12 mouse cellular contexts compared by ENCODE assay signal in genomic region chr14:80979475-80979874, GRCm38 (mm10).
DNase-seq lines count a peak whose midpoint lies in the region; ATAC-seq and TF ChIP-seq lines count a peak whose summit lies in the region.
"Had no signal": no experiment of that assay in that cellular context is flagged by ENCODE, and none has a peak within 500 bp of the region (broad histone marks: within the 10 kb centered on the region; RNA-seq: fewer than 3 reads in every experiment).

No protein-coding gene starts in this region.

- H3K4me2 ChIP-seq in hindbrain, embryonic 11.5 days (replicated peaks; ENCODE audit: low read depth, low read length) = no peak overlapping the region
- H3K4me2 ChIP-seq in hindbrain, embryonic 12.5 days (replicated peaks) = no peak overlapping the region
- H3K4me2 ChIP-seq in midbrain, embryonic 16.5 days (ENCODE audit: low read length) = no peak overlapping the region
- H3K4me2 ChIP-seq in midbrain, embryonic 13.5 days (replicated peaks) = no peak overlapping the region
- H3K4me2 ChIP-seq in neural tube, embryonic 14.5 days (ENCODE audit: low read depth, low read length) = no peak overlapping the region
- H3K4me2 ChIP-seq in forebrain, embryonic 14.5 days (ENCODE audit: low read length) = no peak overlapping the region

- H3K27ac ChIP-seq in hindbrain, embryonic 11.5 days (ENCODE audit: low read depth, low read length) = no peak overlapping the region
- H3K27ac ChIP-seq in hindbrain, embryonic 12.5 days = no peak overlapping the region
- H3K27ac ChIP-seq in midbrain, embryonic 16.5 days (ENCODE audit: low read length) = no peak overlapping the region
- no peak overlapping the region for H3K27ac ChIP-seq in midbrain, embryonic 13.5 days
- H3K27ac ChIP-seq in neural tube, embryonic 14.5 days (ENCODE audit: low read depth, low read length) = no peak overlapping the region
- no peak overlapping the region for H3K27ac ChIP-seq in forebrain, embryonic 14.5 days (ENCODE audit: low read depth, low read length)
- H3K27ac ChIP-seq: forebrain, embryonic 10.5 days had no signal

- TF ChIP-seq CTCF in brain, embryonic 14.5 days (IDR thresholded peaks at IDR 0.05; ENCODE audit: borderline replicate concordance, extremely low read depth, insufficient read depth, insufficient read length) = no peak

- no peak overlapping the region for H3K4me3 ChIP-seq in hindbrain, embryonic 11.5 days (ENCODE audit: low read depth, low read length)
- no peak overlapping the region for H3K4me3 ChIP-seq in hindbrain, embryonic 12.5 days
- no peak overlapping the region for H3K4me3 ChIP-seq in midbrain, embryonic 16.5 days (ENCODE audit: low read depth, low read length)
- no peak overlapping the region for H3K4me3 ChIP-seq in midbrain, embryonic 13.5 days (replicated peaks)
- H3K4me3 ChIP-seq in neural tube, embryonic 14.5 days (ENCODE audit: low read depth, low read length) = no peak overlapping the region
- H3K4me3 ChIP-seq in forebrain, embryonic 14.5 days (ENCODE audit: low read depth, low read length) = no peak overlapping the region
- H3K4me3 ChIP-seq: forebrain, embryonic 10.5 days; myocyte had no signal

- peak; percentile 12 for DNase-seq in hindbrain, embryonic 11.5 days (ENCODE audit: low spot score)
- peak; percentile 39 for DNase-seq in brain, embryonic 14.5 days (ENCODE audit: low read depth)
- no peak for DNase-seq in forebrain, embryonic 14.5 days (ENCODE audit: low spot score)
- DNase-seq: gastrocnemius, postnatal 10 days; kidney, adult 8-10 months; lung, postnatal 4 days had no signal

- no peak for ATAC-seq in hindbrain, embryonic 11.5 days (ENCODE audit: low FRiP score)
- ATAC-seq in hindbrain, embryonic 12.5 days (ENCODE audit: low FRiP score) = no peak
- no peak for ATAC-seq in midbrain, embryonic 16.5 days
- no peak for ATAC-seq in midbrain, embryonic 13.5 days
- peak; percentile 41; the same call in 1 of the 2 replicates for ATAC-seq in neural tube, embryonic 14.5 days (ENCODE audit: low read depth)
- ATAC-seq in forebrain, embryonic 14.5 days = no peak

- H3K4me1 ChIP-seq in hindbrain, embryonic 11.5 days (replicated peaks; ENCODE audit: control insufficient read depth, insufficient read depth, low read length) = no peaks in the 10 kb centered on the region
- 0 out of 2 replicates have a peak, but pooled peaks cover 3% of the 10 kb centered on the region for H3K4me1 ChIP-seq in hindbrain, embryonic 12.5 days
- H3K4me1 ChIP-seq in midbrain, embryonic 16.5 days (ENCODE audit: control insufficient read depth, insufficient read depth, low read length) = no peaks in the 10 kb centered on the region
- no peaks in the 10 kb centered on the region for H3K4me1 ChIP-seq in midbrain, embryonic 13.5 days (replicated peaks)
- no peaks in the 10 kb centered on the region for H3K4me1 ChIP-seq in neural tube, embryonic 14.5 days (ENCODE audit: control insufficient read depth, insufficient read depth, low read length)
- no peaks in the 10 kb centered on the region for H3K4me1 ChIP-seq in forebrain, embryonic 14.5 days (ENCODE audit: control insufficient read depth, insufficient read depth, low read length)

- no peak overlapping the region for H3K9ac ChIP-seq in hindbrain, embryonic 11.5 days (ENCODE audit: low read depth, low read length)
- no peak overlapping the region for H3K9ac ChIP-seq in hindbrain, embryonic 12.5 days
- 0 out of 2 replicates have a peak overlapping the region, but pooled peaks have one; percentile 14 for H3K9ac ChIP-seq in midbrain, embryonic 16.5 days (ENCODE audit: low read depth, low read length)
- H3K9ac ChIP-seq in midbrain, embryonic 13.5 days (replicated peaks) = no peak overlapping the region
- no peak overlapping the region for H3K9ac ChIP-seq in neural tube, embryonic 14.5 days (replicated peaks; ENCODE audit: low read depth, low read length)
- no peak overlapping the region for H3K9ac ChIP-seq in forebrain, embryonic 14.5 days (ENCODE audit: low read length)

- no peaks in the 10 kb centered on the region for H3K9me3 ChIP-seq in hindbrain, embryonic 11.5 days (ENCODE audit: control insufficient read depth, low read length)
- H3K9me3 ChIP-seq in hindbrain, embryonic 12.5 days (replicated peaks) = no peaks in the 10 kb centered on the region
- H3K9me3 ChIP-seq in midbrain, embryonic 16.5 days (replicated peaks; ENCODE audit: control insufficient read depth, low read length, poor library complexity, severe bottlenecking) = no peaks in the 10 kb centered on the region
- H3K9me3 ChIP-seq in midbrain, embryonic 13.5 days = no peaks in the 10 kb centered on the region
- no peaks in the 10 kb centered on the region for H3K9me3 ChIP-seq in neural tube, embryonic 14.5 days (ENCODE audit: control insufficient read depth, low read length)
- H3K9me3 ChIP-seq in forebrain, embryonic 14.5 days (replicated peaks; ENCODE audit: control insufficient read depth, low read length) = no peaks in the 10 kb centered on the region
- H3K9me3 ChIP-seq: forebrain, embryonic 10.5 days had no signal

- H3K27me3 ChIP-seq in hindbrain, embryonic 11.5 days (ENCODE audit: control insufficient read depth, insufficient read depth, low read length) = no peaks in the 10 kb centered on the region
- H3K27me3 ChIP-seq in hindbrain, embryonic 12.5 days = no peaks in the 10 kb centered on the region
- H3K27me3 ChIP-seq in midbrain, embryonic 16.5 days (ENCODE audit: control insufficient read depth, insufficient read depth, low read depth, low read length) = no peaks in the 10 kb centered on the region
- no peaks in the 10 kb centered on the region for H3K27me3 ChIP-seq in midbrain, embryonic 13.5 days
- no peaks in the 10 kb centered on the region for H3K27me3 ChIP-seq in neural tube, embryonic 14.5 days (ENCODE audit: control insufficient read depth, insufficient read depth, low read length)
- H3K27me3 ChIP-seq in forebrain, embryonic 14.5 days (replicated peaks; ENCODE audit: control insufficient read depth, insufficient read depth, low read length) = no peaks in the 10 kb centered on the region

- no peak for TF ChIP-seq POLR2A in brain, embryonic 14.5 days (IDR thresholded peaks at IDR 0.05; ENCODE audit: borderline replicate concordance, extremely low read depth, insufficient read depth, insufficient read length, poor library complexity, severe bottlenecking)

- WGBS in hindbrain, embryonic 11.5 days = 62% methylated on average over 5 of the region's 5 CpGs
- WGBS in hindbrain, embryonic 12.5 days = 59% methylated on average over 5 of the region's 5 CpGs
- WGBS in midbrain, embryonic 16.5 days = 72% methylated on average over 5 of the region's 5 CpGs
- WGBS in midbrain, embryonic 13.5 days = 85% methylated on average over 5 of the region's 5 CpGs
- WGBS in neural tube, embryonic 14.5 days = 68% methylated on average over 5 of the region's 5 CpGs
- 68% methylated on average over 5 of the region's 5 CpGs for WGBS in forebrain, embryonic 14.5 days

- no peaks in the 10 kb centered on the region for H3K36me3 ChIP-seq in hindbrain, embryonic 11.5 days (ENCODE audit: control insufficient read depth, insufficient read depth, low read length)
- H3K36me3 ChIP-seq in hindbrain, embryonic 12.5 days = no peaks in the 10 kb centered on the region
- no peaks in the 10 kb centered on the region for H3K36me3 ChIP-seq in midbrain, embryonic 16.5 days (ENCODE audit: control insufficient read depth, insufficient read depth, low read length)
- H3K36me3 ChIP-seq in midbrain, embryonic 13.5 days = no peaks in the 10 kb centered on the region
- no peaks in the 10 kb centered on the region for H3K36me3 ChIP-seq in neural tube, embryonic 14.5 days (ENCODE audit: control insufficient read depth, insufficient read depth, low read length)
- no peaks in the 10 kb centered on the region for H3K36me3 ChIP-seq in forebrain, embryonic 14.5 days (ENCODE audit: control insufficient read depth, insufficient read depth, low read length)
- H3K36me3 ChIP-seq: forebrain, embryonic 10.5 days had no signal
